Mouse (Mus musculus) adipose tissue, adult 10 weeks (tissue): ENCODE data around the gene Pgs1. TPM values are rescaled to one million over a fixed set of nuclear protein-coding genes. Genes with fewer than 3 reads are reported as not detected.

Experiments used
- polyA plus RNA-seq: library from polyadenylated mRNA; stranded (reverse); fragments of 350-450 nt; fragmentation: Illumina TruSeq; extraction: RNeasy Lipid Tissue Mini Kit (QIAGEN cat#74804); gene quantifications from one replicate; pipeline ENCODE4 v1.2.3, GENCODE M21; 2014; ENCODE audit warnings: low read depth, low replicate concordance

The Pgs1 gene
- polyA plus RNA-seq = 26.4 TPM

GRCm38 (mm10) chr11:117986126-117987031 is at the start of gene Pgs1:
Pgs1 (plus strand) TSS chr11:117986292.

DNA sequence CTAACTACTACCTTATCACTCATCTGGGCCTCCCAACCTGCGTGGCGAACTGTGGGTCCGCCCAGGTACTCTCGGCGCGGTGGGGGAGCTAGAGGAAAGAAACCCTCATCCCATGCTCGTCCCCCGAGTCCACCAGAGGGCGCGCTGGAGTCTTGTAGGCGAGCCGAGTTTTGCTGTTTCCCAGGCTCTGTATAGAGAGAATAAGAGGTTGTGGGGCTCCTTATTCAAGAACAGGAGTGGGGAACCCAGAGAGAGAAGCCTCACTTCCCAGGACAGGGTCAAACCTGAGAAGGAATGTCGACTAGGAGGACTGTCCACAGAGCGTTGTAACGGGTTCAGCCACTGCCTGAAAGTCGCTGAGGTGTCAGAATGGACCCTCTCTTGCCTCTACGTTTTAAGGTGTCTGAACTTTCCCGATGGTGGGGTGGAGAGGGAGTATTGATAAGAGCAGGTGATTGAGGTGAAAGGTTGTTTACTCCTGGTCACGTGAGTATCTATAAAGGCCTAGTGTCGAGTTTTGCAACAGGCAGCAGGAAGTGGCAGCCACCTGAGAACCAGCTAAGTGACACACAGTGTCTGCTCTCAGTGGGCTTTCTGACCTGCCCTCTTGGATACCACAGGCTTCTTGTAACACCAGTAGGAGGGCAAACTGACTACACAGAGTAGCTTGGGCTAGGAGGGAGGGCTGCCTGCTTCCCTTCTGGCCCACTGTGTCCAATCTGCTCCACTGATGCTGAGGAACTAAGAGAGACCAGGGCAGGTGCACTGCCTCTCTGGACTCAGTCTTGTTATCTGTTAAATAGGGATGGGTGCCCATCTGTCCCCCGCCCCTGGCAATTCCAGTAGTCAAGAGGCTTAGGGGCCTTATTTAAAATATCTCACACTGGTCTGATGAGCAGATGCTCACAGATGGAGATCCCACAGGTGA is 15.9 kb upstream of the Pgs1 start, which contains the start of gene Socs3:
Socs3 (minus strand) TSS at position 103 of the 928 bp plus-strand sequence.

Other genes starting within 250 kb of the Pgs1 start
- gene Tmc8, start 204.2 kb upstream of the Pgs1 start, polyA plus RNA-seq = 1.9 TPM
- 34.4 TPM for gene Tmc6, start 204.1 kb upstream of the Pgs1 start, polyA plus RNA-seq
- gene 6030468B19Rik, start 188.6 kb upstream of the Pgs1 start, polyA plus RNA-seq = not detected
- gene Gm20708, start 176.6 kb upstream of the Pgs1 start, polyA plus RNA-seq = 0.34 TPM
- 76.4 TPM for gene Syngr2, start 176.6 kb upstream of the Pgs1 start, polyA plus RNA-seq
- gene Afmid, start 160.4 kb upstream of the Pgs1 start, polyA plus RNA-seq = 6.3 TPM
- 4.1 TPM for gene Tk1, start 160.2 kb upstream of the Pgs1 start, polyA plus RNA-seq
- gene Birc5, start 137.0 kb upstream of the Pgs1 start, polyA plus RNA-seq = 4.9 TPM
- gene Tmem235, start 125.5 kb upstream of the Pgs1 start, polyA plus RNA-seq = not detected
- gene Tha1, start 112.8 kb upstream of the Pgs1 start, polyA plus RNA-seq = 7.8 TPM
- 5.8 TPM for gene Socs3, start 16.2 kb upstream of the Pgs1 start, polyA plus RNA-seq
- gene Dnah17, start 144.3 kb downstream of the Pgs1 start, polyA plus RNA-seq = 1.2 TPM